Mouse (Mus musculus) stomach, embryonic 14.5 days (tissue): ENCODE measurements around the gene Hist1h2bh. TPM values are rescaled to one million over a fixed set of nuclear protein-coding genes. Genes with fewer than 3 reads are reported as not detected.
A peak's percentile ranks its signal among the peaks of the same experiment; 100 is the strongest.

Experiments used
- ATAC-seq: fragments of 200-750 bp; cut with Nextera tagmentation; 2 replicates; pipeline ENCODE4 v1.8.0; 2017; ENCODE audit warnings: low read depth, moderate TSS enrichment; ENCODE audit not compliant: insufficient number of reproducible peaks, insufficient read depth, low FRiP score
- H3K27ac ChIP-seq: fragments of 300-500 bp; sonication (generic); 2 replicates; pipeline ENCODE4 v1.5.1; 2014; ENCODE audit warnings: mild to moderate bottlenecking, low read length, moderate library complexity, mixed read lengths
- H3K27me3 ChIP-seq: fragments of 300-500 bp; sonication (generic); 2 replicates; pipeline ENCODE4 v1.6.1; 2014; ENCODE audit warnings: low read length, control low read depth, mixed read lengths; ENCODE audit not compliant: control insufficient read depth, insufficient read depth
- H3K36me3 ChIP-seq: fragments of 300-500 bp; sonication (generic); 2 replicates; pipeline ENCODE4 v1.6.1; 2014; ENCODE audit warnings: mild to moderate bottlenecking, control low read depth, low read length, moderate library complexity, mixed read lengths; ENCODE audit not compliant: control insufficient read depth, insufficient read depth
- H3K4me1 ChIP-seq: fragments of 300-500 bp; sonication (generic); 2 replicates; pipeline ENCODE4 v1.6.1; 2014; ENCODE audit warnings: low read length, control low read depth, mixed read lengths; ENCODE audit not compliant: control insufficient read depth, insufficient read depth
- H3K4me2 ChIP-seq: fragments of 300-500 bp; sonication (generic); replicated peaks from 2 replicates; pipeline ENCODE4 v1.6.1; 2014; ENCODE audit warnings: low read depth, low read length, control low read depth
- H3K4me3 ChIP-seq: fragments of 300-500 bp; sonication (generic); 2 replicates; pipeline ENCODE4 v1.5.1; 2014; ENCODE audit warnings: low read depth, low read length, control low read depth
- H3K9ac ChIP-seq: fragments of 300-500 bp; sonication (generic); replicated peaks from 2 replicates; pipeline ENCODE4 v1.6.1; 2014; ENCODE audit warnings: low read depth, mild to moderate bottlenecking, control low read depth, low read length, moderate library complexity, mixed read lengths
- H3K9me3 ChIP-seq: fragments of 300-500 bp; sonication (generic); 2 replicates; pipeline ENCODE4 v1.6.1; 2016; ENCODE audit warnings: low read depth, low read length, control low read depth; ENCODE audit not compliant: control insufficient read depth
- WGBS: fragments of 180-500 bp; shearing (Covaris S2); extraction: QIAGEN DNeasy Blood & Tissue Kit; methylation state at CpG from one replicate; pipeline ENCODE4 v1.1.7; 2014; 5-methylcytosine and 5-hydroxymethylcytosine counted together
- polyA plus RNA-seq: library from polyadenylated mRNA; unstranded; fragments of >200 nt; fragmentation: Nextera tagmentation; extraction: Ambion mirVana; gene quantifications from 2 replicates; pipeline ENCODE4 v1.2.1, GENCODE M21; 2014

Hist1h2bh gene
- polyA plus RNA-seq, 1 experiment from 2014 or later, result 1.2 TPM

GRCm38 (mm10) chr13:23519416-23519815, 23.8 kb downstream of the Hist1h2bh start:
- H3K27ac ChIP-seq, result no peak overlapping the region
- no peaks in the 10 kb centered on the region for H3K36me3 ChIP-seq
- H3K4me1 ChIP-seq, result no peaks in the 10 kb centered on the region; the same call in 1 of the 2 replicates
- no peaks in the 10 kb centered on the region for H3K9me3 ChIP-seq
- no peaks in the 10 kb centered on the region for H3K27me3 ChIP-seq
- peak overlapping the region; percentile 55 for H3K4me3 ChIP-seq
- H3K4me2 ChIP-seq, result peak overlapping the region; percentile 72
- no peak overlapping the region for H3K9ac ChIP-seq
- ATAC-seq, result peak; percentile 54; the same call in 1 of the 2 replicates
- WGBS, result under 1% methylated on average over 10 of the region's 10 CpGs

GRCm38 (mm10) chr13:23518885-23519284, 24.3 kb downstream of the Hist1h2bh start:
- Histone ChIP-seq H3K36me3 (no peaks in the 10 kb centered on the region), H3K4me2 (peak overlapping the region; percentile 72), H3K4me1 (no peaks in the 10 kb centered on the region; the same call in 1 of the 2 replicates), H3K27ac (no peak overlapping the region), H3K9ac (no peak overlapping the region), H3K9me3 (no peaks in the 10 kb centered on the region), H3K4me3 (peak overlapping the region; percentile 55), H3K27me3 (no peaks in the 10 kb centered on the region)
- ATAC-seq, result peak; percentile 51; the same call in 1 of the 2 replicates
- 0% methylated on average over 6 of the region's 6 CpGs for WGBS

DNA sequence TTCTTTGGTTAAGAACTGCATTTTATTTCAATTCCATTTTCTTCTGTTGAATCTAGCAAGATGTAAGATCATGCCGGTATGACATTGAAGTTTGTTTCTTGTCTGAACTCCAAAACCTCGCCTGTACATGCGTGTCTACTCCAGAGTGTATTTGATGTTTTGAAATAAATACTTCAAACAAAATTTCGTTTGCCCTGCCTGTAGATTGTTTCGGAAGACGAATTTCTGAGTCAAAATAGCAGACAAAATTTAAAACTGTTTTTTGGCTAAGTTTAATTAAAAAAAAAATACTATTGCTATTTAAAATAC, 24.9 kb downstream of the Hist1h2bh start:
- H3K27ac ChIP-seq, result no peak overlapping the region
- peak overlapping the region; percentile 33; the same call in 1 of the 2 replicates for H3K9ac ChIP-seq
- no peaks in the 10 kb centered on the region; the same call in 1 of the 2 replicates for H3K4me1 ChIP-seq
- peak overlapping the region; percentile 55 for H3K4me3 ChIP-seq
- no peak for ATAC-seq
- H3K27me3 ChIP-seq, result no peaks in the 10 kb centered on the region
- H3K4me2 ChIP-seq, result peak overlapping the region; percentile 72
- H3K9me3 ChIP-seq, result no peaks in the 10 kb centered on the region
- under 1% methylated on average over 6 of the region's 6 CpGs for whole genome bisulfite sequencing
- no peaks in the 10 kb centered on the region for H3K36me3 ChIP-seq

- no peaks in the 10 kb centered on the region for H3K9me3 ChIP-seq
- no peaks in the 10 kb centered on the region for H3K36me3 ChIP-seq
- H3K27ac ChIP-seq, result no peak overlapping the region; the same call in 1 of the 2 replicates
- H3K4me2 ChIP-seq, result peak overlapping the region; percentile 72
- under 1% methylated on average over 27 of the region's 27 CpGs for WGBS
- peak overlapping the region; percentile 33; the same call in 1 of the 2 replicates for H3K9ac ChIP-seq
- ATAC-seq, result peak; percentile 81
- H3K4me1 ChIP-seq, result no peaks in the 10 kb centered on the region; the same call in 1 of the 2 replicates
- peak overlapping the region; percentile 55 for H3K4me3 ChIP-seq
- no peaks in the 10 kb centered on the region for H3K27me3 ChIP-seq
Observed at GRCm38 (mm10) chr13:23517603-23518294, 25.4 kb downstream of the Hist1h2bh start.

DNA sequence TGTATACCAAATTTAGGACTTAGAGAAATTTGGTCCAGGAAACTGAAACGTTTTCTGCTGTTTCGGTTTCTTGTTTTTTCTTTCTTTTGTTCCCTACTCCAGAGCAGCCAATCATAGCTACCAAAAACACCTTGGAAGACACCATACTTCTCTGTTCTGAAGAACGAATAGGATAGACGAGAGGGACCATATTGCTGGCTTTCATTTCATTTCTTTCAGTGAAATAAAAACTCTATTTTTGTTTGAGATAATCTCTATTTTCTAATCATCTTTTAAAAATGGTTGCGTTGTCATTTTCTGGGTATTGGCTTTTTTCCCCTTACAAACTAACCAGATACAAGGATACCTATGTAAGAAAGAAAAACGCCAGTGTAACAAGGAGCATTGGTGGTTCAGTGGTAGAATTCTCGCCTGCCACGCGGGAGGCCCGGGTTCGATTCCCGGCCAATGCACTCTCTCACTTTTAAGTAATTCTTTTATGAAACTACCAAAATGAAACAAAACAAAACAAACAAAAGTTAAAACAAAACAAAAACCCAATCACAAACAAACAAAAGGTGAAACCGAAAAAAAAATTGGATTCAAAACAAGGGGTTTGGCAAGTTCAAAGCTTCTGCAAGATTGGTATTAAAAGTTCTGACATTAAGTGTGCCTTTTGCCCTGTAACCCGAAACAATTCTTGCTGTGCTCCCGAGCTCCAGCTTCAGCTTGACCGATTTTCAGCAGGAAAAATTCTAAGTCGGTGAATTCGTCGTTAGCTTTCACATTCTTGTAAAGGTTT, 26.2 kb downstream of the Hist1h2bh start:
- no peaks in the 10 kb centered on the region for H3K9me3 ChIP-seq
- H3K27ac ChIP-seq, result no peak overlapping the region; the same call in 1 of the 2 replicates
- H3K27me3 ChIP-seq, result no peaks in the 10 kb centered on the region
- peak overlapping the region; percentile 55 for H3K4me3 ChIP-seq
- under 1% methylated on average over 19 of the region's 19 CpGs for WGBS
- H3K9ac ChIP-seq, result no peak overlapping the region
- ATAC-seq, result peak; percentile 47; the same call in 1 of the 2 replicates
- no peaks in the 10 kb centered on the region for H3K36me3 ChIP-seq
- peak overlapping the region; percentile 72 for H3K4me2 ChIP-seq
- H3K4me1 ChIP-seq, result no peaks in the 10 kb centered on the region; the same call in 1 of the 2 replicates

GRCm38 (mm10) chr13:23515826-23516620, 27.2 kb downstream of the Hist1h2bh start:
- Histone ChIP-seq H3K27ac (peak overlapping the region; percentile 44; the same call in 1 of the 2 replicates), H3K36me3 (no peaks in the 10 kb centered on the region), H3K4me3 (peak overlapping the region; percentile 55), H3K4me2 (peak overlapping the region; percentile 72), H3K9ac (no peak overlapping the region), H3K9me3 (no peaks in the 10 kb centered on the region), H3K27me3 (no peaks in the 10 kb centered on the region), H3K4me1 (no peaks in the 10 kb centered on the region; the same call in 1 of the 2 replicates)
- 46% methylated on average over 15 of the region's 15 CpGs for WGBS
- no peak for ATAC-seq

- Histone ChIP-seq H3K9me3 (no peaks in the 10 kb centered on the region), H3K4me3 (no peak overlapping the region), H3K27ac (no peak overlapping the region), H3K4me2 (no peak overlapping the region), H3K4me1 (peaks cover under 1% of the 10 kb centered on the region; the same call in 1 of the 2 replicates), H3K27me3 (no peaks in the 10 kb centered on the region), H3K36me3 (no peaks in the 10 kb centered on the region), H3K9ac (no peak overlapping the region)
- ATAC-seq, result no peak
- 75% methylated on average over 5 of the region's 5 CpGs for WGBS
Observed at GRCm38 (mm10) chr13:23515281-23515680, 27.9 kb downstream of the Hist1h2bh start.

GRCm38 (mm10) chr13:23513517-23513916, 29.7 kb downstream of the Hist1h2bh start:
- no peak overlapping the region for H3K27ac ChIP-seq
- H3K9ac ChIP-seq, result no peak overlapping the region
- H3K4me1 ChIP-seq, result peaks cover 4% of the 10 kb centered on the region; the same call in 1 of the 2 replicates
- no peaks in the 10 kb centered on the region for H3K9me3 ChIP-seq
- H3K4me3 ChIP-seq, result no peak overlapping the region
- H3K36me3 ChIP-seq, result no peaks in the 10 kb centered on the region
- WGBS, result 93% methylated on average over 1 of the region's 1 CpGs
- no peak for ATAC-seq
- H3K27me3 ChIP-seq, result no peaks in the 10 kb centered on the region
- no peak overlapping the region for H3K4me2 ChIP-seq
